Mouse (Mus musculus): Measurements from ENCODE around the gene Eef1akmt3. TPM values are rescaled to one million over a fixed set of nuclear protein-coding genes. Genes with fewer than 3 reads are reported as not detected.

Gene Eef1akmt3
- polyA plus RNA-seq, 1 experiment from 2014 or later, result 0.05 TPM

GRCm38 (mm10) chr10:126983193-126983725 lies 58.1 kb downstream of the Eef1akmt3 start:
- WGBS (ENCODE audit: insufficient replicate concordance), result 49% methylated on average over 14 of the region's 14 CpGs
- H3K27me3 ChIP-seq (ENCODE audit: insufficient read depth, low read length), result no peaks in the 10 kb centered on the region
- ATAC-seq (no peak), DNase-seq (no peak)
- TF ChIP-seq CTCF (IDR thresholded peaks at IDR 0.05; ENCODE audit: low read depth), result no peak
- TF ChIP-seq EP300 (IDR thresholded peaks at IDR 0.05; ENCODE audit: low read depth), result no peak
- 0 out of 2 replicates have a peak, but pooled peaks cover 2% of the 10 kb centered on the region for H3K36me3 ChIP-seq (replicated peaks; ENCODE audit: insufficient read depth, low read length)
- H3K9me3 ChIP-seq (ENCODE audit: low read length), result no peaks in the 10 kb centered on the region
- peaks cover 76% of the 10 kb centered on the region for H3K4me1 ChIP-seq (ENCODE audit: insufficient read depth)
- H3K4me2 ChIP-seq (ENCODE audit: low read depth, low read length), result peak overlapping the region; percentile 89
- peak overlapping the region; percentile 5; the same call in 1 of the 2 replicates for H3K4me3 ChIP-seq (ENCODE audit: low read depth, low read length)
- 0 out of 2 replicates have a peak overlapping the region, but pooled peaks have one; percentile 11 for H3K9ac ChIP-seq (replicated peaks)
- no peak overlapping the region for H3K27ac ChIP-seq (ENCODE audit: low read depth)

GRCm38 (mm10) chr10:126981746-126982145 lies 59.6 kb downstream of the Eef1akmt3 start:
- Histone ChIP-seq H3K9ac (replicated peaks) (peak overlapping the region; percentile 50), H3K36me3 (replicated peaks; ENCODE audit: insufficient read depth, low read length) (0 out of 2 replicates have a peak, but pooled peaks cover 2% of the 10 kb centered on the region), H3K27me3 (ENCODE audit: insufficient read depth, low read length) (no peaks in the 10 kb centered on the region), H3K27ac (ENCODE audit: low read depth) (no peak overlapping the region), H3K4me2 (ENCODE audit: low read depth, low read length) (peak overlapping the region; percentile 89), H3K4me1 (ENCODE audit: insufficient read depth) (peaks cover 71% of the 10 kb centered on the region), H3K9me3 (ENCODE audit: low read length) (no peaks in the 10 kb centered on the region), H3K4me3 (ENCODE audit: low read depth, low read length) (0 out of 2 replicates have a peak overlapping the region, but pooled peaks have one; percentile 5)
- no peak for TF ChIP-seq CTCF (IDR thresholded peaks at IDR 0.05; ENCODE audit: low read depth)
- TF ChIP-seq EP300 (IDR thresholded peaks at IDR 0.05; ENCODE audit: low read depth), result no peak
- WGBS (ENCODE audit: insufficient replicate concordance), result 46% methylated on average over 3 of the region's 3 CpGs
- DNase-seq (no peak), ATAC-seq (no peak)

MicroRNAs encoded within 50 kb of the gene (microRNA counts, 519-probe panel; counts per million panel counts)
- microRNA mmu-miR-26a (4,005 counts per million, percentile 45 among the panel's probes with 10 or more counts), microRNA mmu-miR-546 (not detected)

Small RNAs within 50 kb of the gene (microRNA-seq; reads per million reads assigned to microRNA genes)
- gene Mir26a-2, result 71.7 reads per million, percentile 40 among the genes with 10 or more reads in this experiment
- not detected for gene Mir546

Other genes with a start within 250 kb of the Eef1akmt3 start
- 5.8 and 7.1 TPM in 2 replicates for gene Atp23, start 140.2 kb downstream of the Eef1akmt3 start, polyA plus RNA-seq (2015; fragmentation: Nextera tagmentation; extraction: Ambion mirVana)
- gene Ctdsp2, start 62.8 kb downstream of the Eef1akmt3 start, polyA plus RNA-seq (2015; fragmentation: Nextera tagmentation; extraction: Ambion mirVana), result 10.7 and 11.4 TPM in 2 replicates
- 0.04 TPM in 1 of 2 replicates, not detected in the other for gene Avil, start 40.8 kb downstream of the Eef1akmt3 start, polyA plus RNA-seq (2015; fragmentation: Nextera tagmentation; extraction: Ambion mirVana)
- 37.7 and 38.4 TPM in 2 replicates for gene Tsfm, start 10.7 kb downstream of the Eef1akmt3 start, polyA plus RNA-seq (2015; fragmentation: Nextera tagmentation; extraction: Ambion mirVana)
- gene Mettl1, start 99 bp downstream of the Eef1akmt3 start, polyA plus RNA-seq (2015; fragmentation: Nextera tagmentation; extraction: Ambion mirVana), result 14.9 and 15.0 TPM in 2 replicates
- not detected in 2 replicates for gene Cyp27b1, start 6.7 kb upstream of the Eef1akmt3 start, polyA plus RNA-seq (2015; fragmentation: Nextera tagmentation; extraction: Ambion mirVana)
- 0.04 and 0.06 TPM in 2 replicates for gene March9, start 18.7 kb upstream of the Eef1akmt3 start, polyA plus RNA-seq (2015; fragmentation: Nextera tagmentation; extraction: Ambion mirVana)
- gene Cdk4, start 22.0 kb upstream of the Eef1akmt3 start, polyA plus RNA-seq (2015; fragmentation: Nextera tagmentation; extraction: Ambion mirVana), result 209 and 225 TPM in 2 replicates
- gene Tspan31, start 28.8 kb upstream of the Eef1akmt3 start, polyA plus RNA-seq (2015; fragmentation: Nextera tagmentation; extraction: Ambion mirVana), result 224 and 230 TPM in 2 replicates
- 0.33 and 0.88 TPM in 2 replicates for gene Agap2, start 33.8 kb upstream of the Eef1akmt3 start, polyA plus RNA-seq (2015; fragmentation: Nextera tagmentation; extraction: Ambion mirVana)
- 78.8 and 81.4 TPM in 2 replicates for gene Os9, start 79.6 kb upstream of the Eef1akmt3 start, polyA plus RNA-seq (2015; fragmentation: Nextera tagmentation; extraction: Ambion mirVana)
- gene B4galnt1, start 123.7 kb upstream of the Eef1akmt3 start, polyA plus RNA-seq (2015; fragmentation: Nextera tagmentation; extraction: Ambion mirVana), result 27.2 and 32.2 TPM in 2 replicates
- 2.0 TPM in 2 replicates for gene Slc26a10, start 139.1 kb upstream of the Eef1akmt3 start, polyA plus RNA-seq (2015; fragmentation: Nextera tagmentation; extraction: Ambion mirVana)
- gene Arhgef25, start 148.6 kb upstream of the Eef1akmt3 start, polyA plus RNA-seq (2015; fragmentation: Nextera tagmentation; extraction: Ambion mirVana), result 1.9 and 2.6 TPM in 2 replicates
- 8.8 and 8.9 TPM in 2 replicates for gene Dtx3, start 154.2 kb upstream of the Eef1akmt3 start, polyA plus RNA-seq (2015; fragmentation: Nextera tagmentation; extraction: Ambion mirVana)
- 14.7 and 17.7 TPM in 2 replicates for gene Pip4k2c, start 170.1 kb upstream of the Eef1akmt3 start, polyA plus RNA-seq (2015; fragmentation: Nextera tagmentation; extraction: Ambion mirVana)
- gene Kif5a, start 221.8 kb upstream of the Eef1akmt3 start, polyA plus RNA-seq (2015; fragmentation: Nextera tagmentation; extraction: Ambion mirVana), result 0.06 TPM in 2 replicates
- 65.3 and 67.4 TPM in 2 replicates for gene Dctn2, start 224.9 kb upstream of the Eef1akmt3 start, polyA plus RNA-seq (2015; fragmentation: Nextera tagmentation; extraction: Ambion mirVana)
- 5.3 and 5.7 TPM in 2 replicates for gene Mbd6, start 247.5 kb upstream of the Eef1akmt3 start, polyA plus RNA-seq (2015; fragmentation: Nextera tagmentation; extraction: Ambion mirVana)

Data from liver, postnatal 0 days (tissue).